Comparison of ENCODE assay signal across 20 mouse cellular contexts in the genomic region with DNA sequence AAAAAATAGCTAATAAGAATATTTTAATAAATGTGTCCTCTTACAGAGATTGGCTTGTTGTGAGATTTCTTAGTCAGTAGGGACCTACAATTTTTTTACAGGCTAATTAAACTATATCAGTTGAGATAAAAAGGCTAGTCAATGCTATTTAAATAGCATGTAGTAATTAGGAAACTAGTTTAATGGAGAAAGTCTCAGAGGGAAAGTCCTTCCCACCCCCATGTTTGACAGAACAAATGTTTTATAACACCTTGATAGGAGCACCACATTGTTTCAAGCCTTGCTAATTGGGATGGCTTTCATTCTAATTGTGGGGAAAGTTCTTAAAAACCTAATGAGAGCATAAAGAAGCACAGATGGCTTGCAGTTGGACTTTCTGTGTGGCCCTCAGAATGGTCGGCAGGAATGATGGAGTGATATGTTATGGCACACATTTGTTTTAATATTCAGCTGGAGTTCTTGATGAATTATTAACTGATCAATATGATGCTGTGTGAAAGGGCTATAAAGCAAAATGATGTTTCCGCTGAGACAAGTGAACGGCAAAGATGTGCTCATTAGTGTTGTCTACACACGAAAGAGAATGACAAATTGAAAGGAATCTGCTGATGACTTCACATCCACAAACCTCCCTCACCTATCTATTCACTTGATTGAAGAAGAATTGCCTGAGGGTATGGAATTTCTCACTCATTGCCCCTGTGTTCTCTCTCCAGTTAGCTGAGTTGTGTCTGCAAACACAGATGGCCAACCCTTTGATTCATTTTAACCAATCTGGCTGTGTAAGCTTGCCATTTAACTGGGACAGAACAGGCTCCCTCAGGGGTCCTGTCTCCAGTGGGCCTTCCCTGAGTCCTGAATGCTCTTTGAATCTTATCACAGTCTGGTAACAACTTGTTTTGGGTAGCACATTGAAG.
A peak's percentile ranks its signal among the peaks of the same experiment; 100 is the strongest.
DNase-seq lines count a peak whose midpoint lies in the region; ATAC-seq lines count a peak whose summit lies in the region.
"Had no signal": no experiment of that assay in that cellular context is flagged by ENCODE, and none has a peak within 500 bp of the region (broad histone marks: within the 10 kb centered on the region; RNA-seq: fewer than 3 reads in every experiment).

No protein-coding gene starts in this region.

- H3K27ac ChIP-seq in hindbrain, embryonic 14.5 days: peak overlapping the region; percentile 51
- H3K27ac ChIP-seq in hindbrain, embryonic 10.5 days: no peak overlapping the region
- H3K27ac ChIP-seq in neural tube, embryonic 14.5 days (ENCODE audit: low read depth, low read length): peak overlapping the region; percentile 60; the same call in 1 of the 2 replicates
- H3K27ac ChIP-seq: gastrocnemius, adult 2 months; left cerebral cortex, adult 2 months had no signal

- ATAC-seq in hindbrain, embryonic 14.5 days (ENCODE audit: low FRiP score): no peak
- ATAC-seq in neural tube, embryonic 14.5 days (ENCODE audit: low read depth): peak; percentile 75
- ATAC-seq in frontal cortex, adult (ENCODE audit: low TSS enrichment): no peak
- ATAC-seq: liver, postnatal 0 days; Patski had no signal

- H3K36me3 ChIP-seq in hindbrain, embryonic 14.5 days (replicated peaks; ENCODE audit: control insufficient read depth, insufficient read depth): no peaks in the 10 kb centered on the region
- no peaks in the 10 kb centered on the region for H3K36me3 ChIP-seq in hindbrain, embryonic 10.5 days
- no peaks in the 10 kb centered on the region for H3K36me3 ChIP-seq in neural tube, embryonic 14.5 days (ENCODE audit: control insufficient read depth, insufficient read depth, low read length)
- H3K36me3 ChIP-seq: heart, embryonic 12.5 days had no signal

- H3K4me3 ChIP-seq in hindbrain, embryonic 14.5 days (replicated peaks; ENCODE audit: low read length): no peak overlapping the region
- H3K4me3 ChIP-seq in hindbrain, embryonic 10.5 days: no peak overlapping the region
- H3K4me3 ChIP-seq in neural tube, embryonic 14.5 days (ENCODE audit: low read depth, low read length): no peak overlapping the region
- H3K4me3 ChIP-seq: gastrocnemius, adult 2 months; heart, embryonic 12.5 days; left cerebral cortex, adult 2 months had no signal

- no peak for DNase-seq in hindbrain, embryonic 14.5 days (ENCODE audit: low spot score)
- DNase-seq in hindbrain, embryonic 10.5 days (ENCODE audit: low spot score): no peak
- peak; percentile 58 for DNase-seq in Muller cell, postnatal 12 days (ENCODE audit: inconsistent ontology term)
- peak; percentile 15 for DNase-seq in brain, adult 2 months (ENCODE audit: low read depth, low spot score)
- no peak for DNase-seq in kidney, postnatal 4 days
- DNase-seq: adrenal gland, adult 8-10 months; cerebellum, adult 11 months; cerebellum, postnatal 25 days; gastrocnemius, adult 2 months; kidney, postnatal 36 days; layer of hippocampus, adult 9-11 months; left cerebral cortex, postnatal 4 days; liver; liver, postnatal 0 days; lung, postnatal 10 days had no signal

- H3K4me2 ChIP-seq in hindbrain, embryonic 14.5 days (replicated peaks): no peak overlapping the region
- H3K4me2 ChIP-seq in neural tube, embryonic 14.5 days (ENCODE audit: low read depth, low read length): no peak overlapping the region
- H3K4me2 ChIP-seq: heart, embryonic 12.5 days had no signal

- no peak overlapping the region for H3K9ac ChIP-seq in hindbrain, embryonic 14.5 days
- no peak overlapping the region for H3K9ac ChIP-seq in neural tube, embryonic 14.5 days (replicated peaks; ENCODE audit: low read depth, low read length)
- H3K9ac ChIP-seq: heart, embryonic 12.5 days; liver, postnatal 0 days had no signal

- 53% methylated on average over 4 of the region's 4 CpGs for WGBS in hindbrain, embryonic 14.5 days
- whole genome bisulfite sequencing in hindbrain, embryonic 10.5 days: 84% methylated on average over 4 of the region's 4 CpGs
- 28% methylated on average over 4 of the region's 4 CpGs for WGBS in neural tube, embryonic 14.5 days

- no peaks in the 10 kb centered on the region for H3K4me1 ChIP-seq in hindbrain, embryonic 14.5 days (replicated peaks; ENCODE audit: control insufficient read depth, insufficient read depth, low read length)
- no peaks in the 10 kb centered on the region for H3K4me1 ChIP-seq in hindbrain, embryonic 10.5 days (replicated peaks)
- peaks cover 4% of the 10 kb centered on the region; the same call in 1 of the 2 replicates for H3K4me1 ChIP-seq in neural tube, embryonic 14.5 days (ENCODE audit: control insufficient read depth, insufficient read depth, low read length)
- H3K4me1 ChIP-seq: heart, embryonic 12.5 days had no signal

- no peaks in the 10 kb centered on the region for H3K27me3 ChIP-seq in hindbrain, embryonic 14.5 days (ENCODE audit: control insufficient read depth, insufficient read depth, low read length)
- no peaks in the 10 kb centered on the region for H3K27me3 ChIP-seq in hindbrain, embryonic 10.5 days (ENCODE audit: insufficient read depth, poor library complexity, severe bottlenecking)
- no peaks in the 10 kb centered on the region for H3K27me3 ChIP-seq in neural tube, embryonic 14.5 days (ENCODE audit: control insufficient read depth, insufficient read depth, low read length)
- H3K27me3 ChIP-seq: heart, embryonic 12.5 days; Patski had no signal

- H3K9me3 ChIP-seq in hindbrain, embryonic 14.5 days (ENCODE audit: control insufficient read depth, low read length): no peaks in the 10 kb centered on the region
- no peaks in the 10 kb centered on the region for H3K9me3 ChIP-seq in hindbrain, embryonic 10.5 days
- no peaks in the 10 kb centered on the region for H3K9me3 ChIP-seq in neural tube, embryonic 14.5 days (ENCODE audit: control insufficient read depth, low read length)

Comparison
In these comparisons a context has a peak if more than half of its experiments do, and no peak if none do; other contexts are left out.
1. DNase-seq: peak in Muller cell, postnatal 12 days (single experiment) and brain, adult 2 months (single experiment); none in hindbrain, embryonic 14.5 days (single experiment), hindbrain, embryonic 10.5 days (single experiment) and kidney, postnatal 4 days (0 of 2).